Mouse (Mus musculus) frontal cortex, postnatal 36 days (tissue): ENCODE results near the gene Tmem44.

Experiments
- DNase-seq, 2 experiments: peaks; one replicate each; pipeline ENCODE4 v3.0.0; 2022; ENCODE audit warnings: low spot score in 2 of 2

Tmem44 gene

GRCm38 (mm10) chr16:30552621-30553338 lies 2.1 kb upstream of the Tmem44 start:
- DNase-seq = peak; percentile 60 to 71

DNA sequence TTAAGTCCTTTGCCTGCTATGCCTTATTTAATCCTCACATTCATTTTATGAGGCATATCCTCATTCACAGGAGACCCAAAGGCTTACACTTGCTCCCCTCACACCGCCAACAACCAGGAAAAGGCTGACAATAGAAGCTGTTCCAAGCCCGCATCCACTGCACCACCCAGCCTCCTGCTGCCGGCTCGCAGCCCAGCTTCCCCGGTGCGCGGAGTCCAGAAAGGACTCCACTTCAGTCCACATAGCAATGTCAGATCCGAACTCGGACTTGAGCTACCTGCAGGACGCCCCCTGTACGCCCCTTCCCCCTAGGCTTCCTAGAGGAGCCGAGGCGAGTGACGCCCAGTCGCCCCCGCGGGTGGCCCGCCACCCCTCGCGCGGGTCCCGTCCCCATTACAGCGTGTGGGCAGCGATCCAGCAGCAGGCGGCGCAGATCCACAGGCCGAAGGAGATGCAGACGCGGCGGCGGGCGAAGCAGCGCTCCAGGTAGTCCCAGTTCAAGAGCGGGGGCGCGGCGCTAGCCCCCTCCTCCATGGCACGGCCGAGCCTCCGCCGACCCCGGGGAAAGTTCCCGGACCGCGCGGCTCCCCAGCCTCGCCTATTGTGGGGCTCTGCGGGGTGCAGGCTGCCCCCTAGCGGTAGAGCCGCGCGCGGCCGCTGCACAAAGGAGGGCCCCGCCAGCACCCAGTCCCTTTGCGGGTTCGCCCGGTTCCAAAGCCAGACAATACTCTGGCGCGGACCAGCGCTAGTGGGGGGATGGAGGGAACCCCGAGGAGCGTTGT lies 485 bp downstream of the Tmem44 start:
- peak; percentile 84 to 88 for DNase-seq

- DNase-seq = no peak
Observed at GRCm38 (mm10) chr16:30549516-30549915, 1.1 kb downstream of the Tmem44 start.

DNA sequence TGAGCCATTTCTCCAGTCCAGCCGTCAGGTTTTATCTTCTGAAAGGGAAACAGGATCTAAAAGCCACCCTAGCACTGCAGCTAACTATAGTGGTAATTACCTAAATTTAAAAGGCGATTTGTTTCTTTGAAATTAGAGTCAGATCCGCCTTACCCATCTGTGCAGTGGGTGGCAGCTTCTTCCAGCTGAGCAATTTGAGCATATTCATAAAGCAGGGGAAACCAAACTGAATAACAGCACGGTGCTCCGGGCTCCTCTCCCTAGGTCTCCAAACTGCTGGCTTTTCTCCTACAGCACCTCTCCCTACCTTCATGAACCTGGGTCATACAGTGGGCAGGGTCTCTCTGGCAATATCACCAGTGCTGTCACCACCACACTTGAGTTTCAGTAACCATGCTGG lies 2.4 kb downstream of the Tmem44 start:
- peak; percentile 50 to 65 for DNase-seq

GRCm38 (mm10) chr16:30544693-30545092 lies 5.9 kb downstream of the Tmem44 start:
- no peak for DNase-seq

GRCm38 (mm10) chr16:30543386-30543785 lies 7.3 kb downstream of the Tmem44 start:
- no peak for DNase-seq

DNA sequence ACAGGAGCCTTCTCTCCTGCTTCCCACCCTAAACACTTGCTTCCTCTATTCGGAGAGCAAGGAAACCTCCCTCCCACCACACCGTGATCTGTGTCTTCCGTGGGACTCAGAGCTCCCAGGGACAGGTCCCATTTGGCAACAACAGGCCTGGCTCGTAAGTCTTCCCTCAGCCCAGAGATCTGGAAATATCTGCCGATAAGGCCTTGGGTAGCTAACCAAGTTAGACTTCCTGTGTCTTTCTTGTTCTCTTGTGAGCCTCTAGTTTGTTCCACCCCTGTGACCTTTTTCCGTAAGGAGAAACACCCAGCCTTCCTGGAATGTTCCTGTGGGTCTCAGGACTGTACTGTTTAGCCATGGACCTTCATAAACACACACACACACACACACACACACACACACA lies 7.8 kb downstream of the Tmem44 start:
- no peak for DNase-seq

GRCm38 (mm10) chr16:30540107-30541001 lies 10.3 kb downstream of the Tmem44 start:
- DNase-seq = no peak

DNA sequence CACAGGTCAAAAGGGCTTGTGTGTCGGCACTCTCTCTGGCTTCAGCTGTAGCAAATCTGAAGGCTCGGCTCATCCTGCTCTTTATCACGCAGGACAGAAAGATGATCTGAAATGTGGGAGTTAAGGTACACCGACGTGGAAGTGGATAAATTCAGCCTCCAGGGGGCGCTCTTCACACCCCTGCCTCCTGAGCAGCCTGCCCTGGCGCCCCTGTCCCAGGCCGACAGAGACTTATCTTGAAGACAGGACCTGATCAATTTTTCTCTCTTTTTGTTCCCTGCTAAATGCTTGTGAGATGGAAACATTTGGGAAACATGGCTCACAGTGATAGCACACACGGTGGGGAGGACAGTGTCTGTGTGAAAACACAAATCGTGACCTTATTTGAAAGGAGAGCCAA lies 11.2 kb downstream of the Tmem44 start:
- peak in 1 of 2 experiments; percentile 21 for DNase-seq

DNA sequence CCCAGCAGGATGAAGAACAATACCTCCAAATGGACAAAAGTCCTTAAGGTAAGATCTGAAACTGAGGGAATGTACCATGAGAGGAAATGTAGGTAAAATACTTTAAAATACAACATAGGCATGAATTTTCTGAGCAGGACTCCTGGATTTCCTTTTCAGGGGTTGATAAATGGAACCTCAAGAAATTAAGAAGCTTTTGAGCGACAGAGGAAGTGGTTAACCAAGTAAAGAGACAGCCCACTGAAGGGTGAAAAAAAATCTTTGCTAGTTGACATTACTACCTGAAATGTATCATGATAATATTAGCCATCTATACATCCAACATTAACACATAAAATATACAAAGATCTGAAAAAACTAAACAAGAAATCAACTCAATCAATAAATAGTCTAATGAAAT lies 15.6 kb downstream of the Tmem44 start:
- no peak for DNase-seq

DNA sequence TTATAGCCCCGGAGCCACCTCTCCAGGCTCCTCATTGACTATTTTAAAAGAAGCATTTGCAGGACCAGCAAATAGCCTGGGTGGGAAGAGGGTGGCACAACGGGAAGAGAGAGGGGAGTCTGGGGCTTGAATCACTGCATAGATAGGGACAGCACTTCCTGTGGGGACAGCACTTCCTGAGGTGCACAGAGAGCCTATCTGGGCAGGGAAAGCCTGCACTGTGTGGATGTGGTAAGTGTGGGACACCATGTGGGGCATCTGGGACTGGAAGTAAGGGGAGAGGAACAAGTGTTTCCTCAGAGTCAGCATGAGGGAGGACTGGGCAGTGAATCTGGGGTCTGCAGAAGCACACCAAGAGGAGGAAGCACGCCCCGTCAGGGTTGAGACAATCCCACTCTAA lies 17.1 kb downstream of the Tmem44 start:
- DNase-seq = no peak

GRCm38 (mm10) chr16:30532929-30533328 lies 17.7 kb downstream of the Tmem44 start:
- no peak for DNase-seq

DNA sequence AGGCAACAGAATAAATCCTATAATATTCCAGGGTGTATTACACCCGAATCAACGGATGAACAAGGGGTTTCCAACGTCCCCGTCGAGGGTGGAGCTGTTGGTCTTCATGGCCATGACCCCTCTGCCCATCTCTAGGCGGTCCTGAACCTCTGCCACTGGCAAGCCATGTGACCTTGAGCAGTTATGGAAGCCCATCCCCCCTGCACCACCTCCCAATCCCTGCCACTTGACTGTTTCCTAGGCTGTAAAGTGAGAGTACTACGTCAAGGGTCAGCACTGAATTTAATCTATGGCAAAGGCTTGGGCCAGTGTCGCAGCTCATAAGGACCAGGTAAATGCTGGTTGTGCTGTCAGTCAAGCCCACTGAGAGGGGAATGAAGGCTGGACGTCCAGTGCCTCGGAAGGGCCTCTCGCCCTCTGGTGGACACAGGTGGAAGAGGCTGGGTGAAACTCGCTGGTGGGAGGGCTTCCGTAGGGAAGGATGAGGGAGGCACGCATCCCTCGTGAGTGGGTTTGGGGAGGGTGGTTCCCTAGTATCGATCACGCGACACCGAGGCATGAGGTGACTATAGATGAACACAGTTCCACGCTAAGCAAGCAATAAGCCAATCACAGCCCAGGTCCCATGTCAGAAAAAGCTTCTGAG lies 18.8 kb downstream of the Tmem44 start:
- DNase-seq = no peak

GRCm38 (mm10) chr16:30530815-30531214 lies 19.8 kb downstream of the Tmem44 start:
- no peak for DNase-seq

- DNase-seq = no peak
Observed at GRCm38 (mm10) chr16:30528386-30528785, 22.3 kb downstream of the Tmem44 start.

DNA sequence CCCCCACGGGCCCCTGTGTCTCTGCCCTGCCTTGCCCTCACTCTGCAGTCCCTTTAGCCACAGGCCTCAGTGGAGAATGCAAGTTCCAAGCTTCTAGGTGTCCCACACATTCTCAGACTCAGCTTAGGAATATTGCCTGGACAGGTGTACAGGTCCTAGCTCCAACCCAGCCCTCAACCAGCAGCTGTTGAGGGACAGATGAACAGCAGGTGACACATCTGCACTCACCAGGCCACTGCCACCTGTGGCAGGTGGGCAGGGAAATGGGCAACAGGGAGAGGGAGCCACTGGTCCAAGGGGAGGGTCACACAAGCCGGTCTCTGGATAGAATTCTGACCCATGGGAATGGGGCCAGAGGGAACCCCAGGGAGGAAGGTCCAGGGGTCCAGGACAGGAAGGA lies 22.8 kb downstream of the Tmem44 start:
- no peak for DNase-seq

DNA sequence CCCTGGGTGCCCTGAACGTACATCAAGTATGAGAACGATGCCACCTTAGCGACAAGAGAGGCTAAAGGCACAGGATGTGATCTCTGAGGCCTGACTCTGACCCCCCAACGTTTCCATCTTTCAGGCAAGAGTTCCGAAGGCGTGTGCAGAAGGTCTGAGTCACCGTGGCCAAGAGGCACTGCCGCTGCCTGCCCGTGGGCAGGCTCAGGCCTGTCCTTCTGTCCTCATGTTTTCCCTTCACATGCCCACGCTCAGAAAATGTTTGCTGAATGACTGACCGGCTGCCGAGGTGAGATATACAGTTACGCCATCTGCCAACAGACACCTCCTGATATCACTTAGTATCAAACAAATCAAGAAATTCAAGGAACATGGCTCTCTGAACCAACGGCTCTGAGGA lies 24.9 kb downstream of the Tmem44 start:
- DNase-seq = no peak

GRCm38 (mm10) chr16:30524481-30524880 lies 26.2 kb downstream of the Tmem44 start:
- no peak for DNase-seq

- no peak for DNase-seq
Observed at GRCm38 (mm10) chr16:30522253-30522940, 28.2 kb downstream of the Tmem44 start.

DNA sequence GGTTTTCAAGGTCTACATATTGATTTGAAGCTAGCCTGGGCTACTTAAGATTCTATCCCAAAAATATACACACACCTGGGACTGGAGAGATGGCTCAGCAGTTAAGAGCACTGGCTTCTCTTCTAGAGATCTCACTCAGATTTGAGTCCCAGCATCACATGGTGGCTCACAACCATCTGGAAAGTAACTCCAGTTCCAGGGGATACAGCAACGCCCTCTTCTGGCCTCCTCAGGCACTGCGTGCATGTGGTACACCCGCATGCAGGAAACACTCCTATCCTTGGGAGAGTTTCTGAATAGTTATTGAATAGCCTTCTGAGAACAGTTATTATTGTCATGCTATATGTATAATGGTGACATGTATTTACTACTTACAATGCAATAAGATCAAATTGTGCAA lies 29.5 kb downstream of the Tmem44 start:
- DNase-seq = no peak

DNA sequence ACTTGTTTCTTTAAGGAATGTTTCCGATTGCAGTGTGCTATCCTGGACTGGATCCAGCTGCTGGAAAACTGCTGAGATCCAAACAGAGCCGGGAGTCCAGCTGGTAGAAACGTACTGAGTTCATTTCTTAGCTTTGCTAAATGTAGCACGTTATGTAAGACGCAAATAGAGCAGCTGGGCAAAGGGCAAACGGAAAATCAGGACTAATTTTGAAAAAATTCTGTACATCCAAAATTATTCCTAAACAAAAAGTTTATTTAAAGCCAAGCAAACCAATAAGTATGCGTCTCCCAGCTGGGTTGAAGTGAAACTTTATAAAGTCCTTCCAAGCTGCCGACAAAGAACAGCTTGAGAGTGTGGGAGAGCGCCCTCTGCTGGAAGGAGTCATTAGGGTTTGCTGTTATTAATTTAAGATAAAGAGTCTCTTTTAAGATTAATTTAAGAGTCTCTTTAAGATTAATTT lies 30.2 kb downstream of the Tmem44 start:
- peak; percentile 73 to 80 for DNase-seq
